Mouse (Mus musculus): Measurements from ENCODE around the gene Ctcfl. TPM values are rescaled to one million over a fixed set of nuclear protein-coding genes. Genes with fewer than 3 reads are reported as not detected.
"Not testable (repeated sequence)": the region's sequence is repeated elsewhere in the genome, so short reads cannot be mapped to it uniquely, and the experiment has no call there.

Ctcfl gene
- polyA plus RNA-seq, 1 experiment from 2014 or later = not detected

DNA sequence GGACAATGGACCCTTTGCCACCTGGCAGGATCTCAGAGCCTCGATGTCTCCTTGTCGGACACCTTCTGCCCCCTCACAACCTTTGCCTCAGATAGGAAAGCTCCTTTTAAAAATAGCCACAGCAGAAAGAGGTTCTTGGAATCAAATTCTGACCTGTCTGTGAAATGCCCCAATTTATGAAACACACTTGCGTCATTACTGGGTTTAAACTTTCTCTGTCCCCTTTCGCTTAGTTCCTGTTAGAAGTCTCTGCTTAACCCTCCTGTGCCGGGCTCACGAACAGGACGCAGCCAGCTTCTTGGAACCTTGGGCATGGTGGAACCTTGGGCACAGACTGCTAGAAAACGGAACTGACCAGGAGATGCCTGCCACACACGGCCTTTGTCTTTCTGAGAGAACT, 8.8 kb downstream of the Ctcfl start:
- 86% methylated on average over 9 of the region's 9 CpGs for WGBS
- Histone ChIP-seq H3K4me2 (ENCODE audit: low read depth, low read length) (no peak overlapping the region), H3K4me3 (ENCODE audit: low read depth, low read length) (no peak overlapping the region), H3K27me3 (ENCODE audit: control insufficient read depth, insufficient read depth, low read length) (no peaks in the 10 kb centered on the region), H3K27ac (replicated peaks; ENCODE audit: low read depth, low read length) (no peak overlapping the region), H3K9me3 (replicated peaks; ENCODE audit: control insufficient read depth, low read length) (no peaks in the 10 kb centered on the region), H3K4me1 (ENCODE audit: control insufficient read depth, insufficient read depth, low read length) (no peaks in the 10 kb centered on the region), H3K36me3 (replicated peaks; ENCODE audit: control insufficient read depth, insufficient read depth, low read depth, low read length) (no peaks in the 10 kb centered on the region), H3K9ac (replicated peaks; ENCODE audit: low read length) (no peak overlapping the region)
- no peak for ATAC-seq (replicated peaks; ENCODE audit: insufficient number of reproducible peaks, low FRiP score, low TSS enrichment, low read depth)
- no peak for DNase-seq (ENCODE audit: low spot score)

DNA sequence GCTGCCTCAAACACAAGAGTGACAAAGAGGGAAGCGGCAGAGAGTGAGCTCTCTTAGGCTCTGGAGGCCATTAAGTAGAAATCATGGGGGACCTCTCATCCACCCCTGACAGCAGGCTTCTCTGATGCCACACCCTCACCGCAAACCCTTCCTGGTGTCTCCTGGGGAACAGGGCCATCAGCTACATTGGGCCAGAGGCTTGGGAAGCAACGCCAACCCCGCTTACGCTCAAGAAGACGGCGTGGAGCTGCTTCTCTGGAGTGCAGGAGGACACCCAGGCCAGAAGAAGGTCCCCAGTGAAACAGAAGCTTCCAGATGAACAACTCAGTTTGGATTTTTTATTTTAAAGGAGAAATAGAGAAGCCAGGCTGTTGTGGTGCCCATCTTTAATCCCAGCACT, 9.8 kb downstream of the Ctcfl start:
- Histone ChIP-seq H3K36me3 (replicated peaks; ENCODE audit: control insufficient read depth, insufficient read depth, low read depth, low read length) (no peaks in the 10 kb centered on the region), H3K27ac (replicated peaks; ENCODE audit: low read depth, low read length) (no peak overlapping the region), H3K4me3 (ENCODE audit: low read depth, low read length) (no peak overlapping the region), H3K9ac (replicated peaks; ENCODE audit: low read length) (no peak overlapping the region), H3K9me3 (replicated peaks; ENCODE audit: control insufficient read depth, low read length) (no peaks in the 10 kb centered on the region), H3K4me1 (ENCODE audit: control insufficient read depth, insufficient read depth, low read length) (no peaks in the 10 kb centered on the region), H3K4me2 (ENCODE audit: low read depth, low read length) (no peak overlapping the region), H3K27me3 (ENCODE audit: control insufficient read depth, insufficient read depth, low read length) (no peaks in the 10 kb centered on the region)
- WGBS = 90% methylated on average over 7 of the region's 7 CpGs
- no peak for DNase-seq (ENCODE audit: low spot score)
- no peak for ATAC-seq (replicated peaks; ENCODE audit: insufficient number of reproducible peaks, low FRiP score, low TSS enrichment, low read depth)

DNA sequence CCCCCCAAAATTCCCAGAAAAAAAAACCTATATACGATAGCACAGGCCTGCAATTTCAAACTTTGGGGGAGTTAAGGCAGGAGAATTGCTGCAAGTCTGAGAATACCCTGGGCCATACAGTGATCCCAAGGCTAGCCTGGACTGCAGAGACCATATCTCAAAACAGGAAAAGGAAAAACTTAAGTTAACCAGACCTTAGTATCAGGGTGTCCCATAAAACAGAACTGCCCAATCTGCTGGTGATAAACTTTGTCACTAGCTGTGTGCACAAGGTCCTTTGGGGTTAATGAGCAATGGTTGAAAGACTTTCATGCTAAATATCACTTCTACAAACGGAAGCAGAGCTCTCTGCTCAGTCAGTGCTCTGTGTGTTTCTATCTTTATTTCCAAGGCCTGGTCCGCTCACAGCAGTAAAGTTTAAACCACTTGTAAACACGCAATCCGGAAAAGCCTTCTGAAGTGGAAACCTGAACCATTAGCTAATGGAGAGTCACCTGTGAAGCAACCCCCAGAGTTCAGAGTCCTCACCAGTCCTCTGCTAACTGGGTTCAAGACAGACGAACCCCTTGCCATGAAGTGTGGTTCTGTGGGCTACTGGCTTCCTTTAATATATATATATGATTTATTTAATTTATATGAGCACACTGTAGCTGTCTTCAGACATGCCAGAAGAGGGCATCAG, 10.7 kb downstream of the Ctcfl start:
- no peak for ATAC-seq (replicated peaks; ENCODE audit: insufficient number of reproducible peaks, low FRiP score, low TSS enrichment, low read depth)
- Histone ChIP-seq H3K4me2 (ENCODE audit: low read depth, low read length) (no peak overlapping the region), H3K36me3 (replicated peaks; ENCODE audit: control insufficient read depth, insufficient read depth, low read depth, low read length) (no peaks in the 10 kb centered on the region), H3K4me3 (ENCODE audit: low read depth, low read length) (no peak overlapping the region), H3K9me3 (replicated peaks; ENCODE audit: control insufficient read depth, low read length) (no peaks in the 10 kb centered on the region), H3K4me1 (ENCODE audit: control insufficient read depth, insufficient read depth, low read length) (no peaks in the 10 kb centered on the region), H3K9ac (replicated peaks; ENCODE audit: low read length) (no peak overlapping the region), H3K27ac (replicated peaks; ENCODE audit: low read depth, low read length) (no peak overlapping the region), H3K27me3 (ENCODE audit: control insufficient read depth, insufficient read depth, low read length) (no peaks in the 10 kb centered on the region)
- no peak for DNase-seq (ENCODE audit: low spot score)
- WGBS = 79% methylated on average over 6 of the region's 6 CpGs

DNA sequence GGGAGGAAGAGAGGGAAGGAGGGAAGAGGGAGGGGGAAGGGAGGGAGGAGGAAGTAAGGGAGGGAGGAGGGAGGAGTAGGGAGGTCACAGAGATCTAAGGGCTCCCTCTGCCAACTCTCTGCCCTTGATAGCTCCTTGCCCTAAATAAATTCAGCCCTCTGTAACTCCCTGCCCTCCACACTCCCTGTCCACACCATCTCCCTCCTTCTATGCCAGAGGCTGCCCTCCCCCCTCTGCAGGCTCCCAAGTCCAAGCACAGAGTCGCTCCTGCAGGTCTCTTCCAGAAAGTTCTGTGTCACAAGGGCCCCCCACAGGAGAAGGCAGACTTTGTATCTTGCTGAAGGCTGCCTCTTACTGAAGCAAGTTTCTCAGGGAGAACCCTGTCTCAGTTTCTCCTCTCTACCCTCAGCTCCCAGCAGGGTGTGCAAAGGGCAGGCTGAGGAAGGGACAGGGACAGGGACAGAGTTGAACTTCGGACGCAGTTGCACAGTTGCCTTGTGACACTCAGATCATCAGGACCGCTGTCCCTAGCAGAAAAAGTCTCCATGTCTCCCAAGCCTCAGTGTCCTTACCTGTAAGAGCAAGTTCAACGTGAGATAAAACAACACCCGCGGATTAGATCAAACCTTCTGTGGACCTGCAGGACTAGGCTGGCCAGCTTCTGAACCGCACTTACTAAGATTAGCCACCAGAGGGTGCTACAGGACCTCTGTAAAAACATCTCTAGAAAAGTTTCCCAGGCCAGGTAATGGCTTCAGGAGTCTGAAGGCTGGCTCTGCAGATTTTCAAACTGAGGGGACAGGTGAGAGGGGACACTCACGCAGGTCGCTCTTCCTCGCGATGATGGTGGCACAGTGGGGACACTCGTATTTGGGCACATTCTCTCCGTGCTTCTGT, 12.2 kb downstream of the Ctcfl start:
- Histone ChIP-seq H3K4me1 (ENCODE audit: control insufficient read depth, insufficient read depth, low read length) (no peaks in the 10 kb centered on the region), H3K9me3 (replicated peaks; ENCODE audit: control insufficient read depth, low read length) (no peaks in the 10 kb centered on the region), H3K27ac (replicated peaks; ENCODE audit: low read depth, low read length) (no peak overlapping the region), H3K9ac (replicated peaks; ENCODE audit: low read length) (no peak overlapping the region), H3K27me3 (ENCODE audit: control insufficient read depth, insufficient read depth, low read length) (no peaks in the 10 kb centered on the region), H3K4me2 (ENCODE audit: low read depth, low read length) (no peak overlapping the region), H3K4me3 (ENCODE audit: low read depth, low read length) (no peak overlapping the region), H3K36me3 (replicated peaks; ENCODE audit: control insufficient read depth, insufficient read depth, low read depth, low read length) (no peaks in the 10 kb centered on the region)
- 16% methylated on average over 14 of the region's 14 CpGs for WGBS
- peak; percentile 84 for DNase-seq (ENCODE audit: low spot score)
- no peak for ATAC-seq (replicated peaks; ENCODE audit: insufficient number of reproducible peaks, low FRiP score, low TSS enrichment, low read depth)

DNA sequence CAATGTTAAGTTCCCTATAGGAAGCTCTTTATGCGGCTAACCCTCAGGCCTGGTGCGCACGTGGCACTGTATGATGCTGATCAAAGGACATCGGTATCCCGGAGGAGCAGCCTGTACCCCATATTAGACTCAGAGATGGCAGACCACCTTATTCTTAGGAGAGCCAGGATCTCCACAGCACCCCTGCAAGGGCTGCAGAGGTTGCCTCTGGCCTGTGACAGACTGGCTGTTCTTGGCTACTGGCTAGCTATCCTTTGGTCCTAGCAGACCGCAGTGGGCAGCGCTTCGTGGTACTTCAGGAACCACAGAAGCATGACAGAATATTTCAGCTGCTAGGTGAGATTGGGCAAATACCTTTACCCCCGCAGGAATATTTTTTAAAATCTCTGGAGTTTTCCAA, 12.9 kb downstream of the Ctcfl start:
- no peak for ATAC-seq (replicated peaks; ENCODE audit: insufficient number of reproducible peaks, low FRiP score, low TSS enrichment, low read depth)

DNA sequence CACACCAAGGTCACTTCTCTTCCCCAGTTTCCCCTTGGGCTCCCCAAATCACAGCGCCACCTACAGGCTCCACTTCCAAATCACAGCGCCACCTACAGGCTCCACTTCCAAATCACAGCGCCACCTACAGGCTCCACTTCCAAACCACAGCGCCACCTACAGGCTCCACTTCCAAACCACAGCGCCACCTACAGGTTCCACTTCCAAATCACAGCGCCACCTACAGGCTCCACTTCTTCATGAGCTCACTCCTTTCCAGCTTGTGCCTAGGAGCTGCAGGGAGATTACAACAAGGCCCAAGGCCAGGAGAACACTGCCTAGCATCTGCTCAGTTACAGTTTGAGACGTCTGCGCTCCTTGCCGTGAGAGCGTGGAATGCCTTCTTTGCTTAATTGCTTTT, 22.0 kb downstream of the Ctcfl start:
- H3K4me1 ChIP-seq (ENCODE audit: control insufficient read depth, insufficient read depth, low read length); H3K36me3 ChIP-seq (replicated peaks; ENCODE audit: control insufficient read depth, insufficient read depth, low read depth, low read length); H3K27ac ChIP-seq (replicated peaks; ENCODE audit: low read depth, low read length); H3K4me3 ChIP-seq (ENCODE audit: low read depth, low read length); H3K9ac ChIP-seq (replicated peaks; ENCODE audit: low read length); H3K27me3 ChIP-seq (ENCODE audit: control insufficient read depth, insufficient read depth, low read length); H3K9me3 ChIP-seq (replicated peaks; ENCODE audit: control insufficient read depth, low read length); ATAC-seq (replicated peaks; ENCODE audit: insufficient number of reproducible peaks, low FRiP score, low TSS enrichment, low read depth); H3K4me2 ChIP-seq (ENCODE audit: low read depth, low read length); DNase-seq (ENCODE audit: low spot score): not testable (repeated sequence)
- WGBS = 87% methylated on average over 10 of the region's 10 CpGs

More for the DNA sequence above, 12.9 kb downstream of the Ctcfl start:
- Histone ChIP-seq H3K9ac (replicated peaks; ENCODE audit: low read length) (no peak overlapping the region), H3K27me3 (ENCODE audit: control insufficient read depth, insufficient read depth, low read length) (no peaks in the 10 kb centered on the region), H3K4me2 (ENCODE audit: low read depth, low read length) (no peak overlapping the region), H3K4me1 (ENCODE audit: control insufficient read depth, insufficient read depth, low read length) (no peaks in the 10 kb centered on the region), H3K4me3 (ENCODE audit: low read depth, low read length) (no peak overlapping the region), H3K9me3 (replicated peaks; ENCODE audit: control insufficient read depth, low read length) (no peaks in the 10 kb centered on the region), H3K36me3 (replicated peaks; ENCODE audit: control insufficient read depth, insufficient read depth, low read depth, low read length) (no peaks in the 10 kb centered on the region), H3K27ac (replicated peaks; ENCODE audit: low read depth, low read length) (no peak overlapping the region)
- DNase-seq (ENCODE audit: low spot score) = no peak
- WGBS = 78% methylated on average over 9 of the region's 9 CpGs

DNA sequence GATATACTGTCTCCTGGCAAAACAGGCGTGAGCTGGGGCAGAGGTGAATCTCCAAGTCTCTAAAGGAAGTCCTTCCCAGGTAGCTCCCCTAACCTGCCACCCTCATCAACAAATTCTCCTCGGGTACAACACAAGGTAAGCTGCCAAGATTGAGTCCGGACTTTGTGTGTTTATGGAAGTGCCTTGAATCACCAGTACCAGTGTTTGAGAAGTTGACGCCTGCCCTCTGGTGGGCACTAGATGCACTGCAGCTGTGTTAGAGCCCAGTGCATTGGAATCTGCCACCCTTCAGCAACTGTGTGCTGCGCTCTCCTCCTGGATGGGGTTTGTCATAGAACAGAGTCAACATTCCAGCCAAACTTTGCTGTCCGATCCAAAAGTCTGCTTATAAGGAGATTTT, 29.9 kb downstream of the Ctcfl start:
- no peak overlapping the region for H3K9ac ChIP-seq (replicated peaks; ENCODE audit: low read length)
- H3K36me3 ChIP-seq (replicated peaks; ENCODE audit: control insufficient read depth, insufficient read depth, low read depth, low read length) = no peaks in the 10 kb centered on the region
- ATAC-seq (replicated peaks; ENCODE audit: insufficient number of reproducible peaks, low FRiP score, low TSS enrichment, low read depth) (no peak), DNase-seq (ENCODE audit: low spot score) (peak; percentile 93)
- no peaks in the 10 kb centered on the region for H3K4me1 ChIP-seq (ENCODE audit: control insufficient read depth, insufficient read depth, low read length)
- WGBS = 16% methylated on average over 6 of the region's 6 CpGs
- H3K4me2 ChIP-seq (ENCODE audit: low read depth, low read length) = no peak overlapping the region
- no peak overlapping the region for H3K27ac ChIP-seq (replicated peaks; ENCODE audit: low read depth, low read length)
- H3K27me3 ChIP-seq (ENCODE audit: control insufficient read depth, insufficient read depth, low read length) = no peaks in the 10 kb centered on the region
- no peak overlapping the region for H3K4me3 ChIP-seq (ENCODE audit: low read depth, low read length)
- H3K9me3 ChIP-seq (replicated peaks; ENCODE audit: control insufficient read depth, low read length) = no peaks in the 10 kb centered on the region

DNA sequence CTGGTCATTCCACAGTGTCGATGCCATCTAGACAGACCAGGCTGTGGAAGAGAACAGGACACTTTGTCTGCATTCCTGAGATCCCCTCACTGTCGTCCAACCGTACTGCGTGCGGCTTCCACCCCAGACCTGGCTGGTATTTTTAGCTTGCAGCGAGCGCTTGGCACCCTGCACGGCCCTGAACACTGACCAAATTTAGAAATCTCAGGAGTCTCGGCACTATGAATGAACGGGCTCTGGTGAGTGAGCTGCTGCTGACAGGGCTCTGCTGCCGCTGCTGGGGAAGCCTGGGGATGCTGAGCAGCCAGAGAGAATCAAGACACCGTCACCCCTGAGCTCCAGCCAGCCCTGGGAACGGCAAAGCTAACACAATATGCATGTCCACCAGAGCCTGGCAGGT, 31.9 kb downstream of the Ctcfl start:
- Histone ChIP-seq H3K4me3 (ENCODE audit: low read depth, low read length) (no peak overlapping the region), H3K4me2 (ENCODE audit: low read depth, low read length) (no peak overlapping the region), H3K9me3 (replicated peaks; ENCODE audit: control insufficient read depth, low read length) (no peaks in the 10 kb centered on the region), H3K27me3 (ENCODE audit: control insufficient read depth, insufficient read depth, low read length) (no peaks in the 10 kb centered on the region), H3K4me1 (ENCODE audit: control insufficient read depth, insufficient read depth, low read length) (no peaks in the 10 kb centered on the region), H3K36me3 (replicated peaks; ENCODE audit: control insufficient read depth, insufficient read depth, low read depth, low read length) (no peaks in the 10 kb centered on the region), H3K27ac (replicated peaks; ENCODE audit: low read depth, low read length) (no peak overlapping the region), H3K9ac (replicated peaks; ENCODE audit: low read length) (no peak overlapping the region)
- WGBS = 57% methylated on average over 13 of the region's 13 CpGs
- DNase-seq (ENCODE audit: low spot score) = no peak
- ATAC-seq (replicated peaks; ENCODE audit: insufficient number of reproducible peaks, low FRiP score, low TSS enrichment, low read depth) = no peak

Measured in embryonic facial prominence, embryonic 11.5 days (tissue).